Comparison of ENCODE assay signal across 31 mouse cellular contexts in the genomic region with DNA sequence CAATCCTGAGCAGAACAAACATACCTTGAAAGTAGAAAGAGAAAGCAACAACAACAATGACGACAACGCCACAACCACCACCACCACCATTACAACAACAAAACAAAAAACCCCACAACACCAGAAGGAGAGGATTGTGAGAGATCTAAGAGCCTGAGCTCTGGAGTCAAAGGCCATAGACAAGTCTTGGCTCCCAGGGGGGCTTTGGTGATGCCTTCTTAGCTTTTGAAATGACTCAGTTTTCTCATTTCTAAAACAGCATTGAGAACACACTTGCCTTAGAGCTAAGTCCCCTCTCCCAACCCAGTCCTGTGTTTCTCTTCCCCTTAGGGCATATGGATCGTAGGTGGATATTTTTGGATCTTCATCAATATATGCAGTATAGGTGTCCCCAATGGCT.
"Had no signal": no experiment of that assay in that cellular context is flagged by ENCODE, and none has a peak within 500 bp of the region (broad histone marks: within the 10 kb centered on the region; RNA-seq: fewer than 3 reads in every experiment).

No protein-coding gene starts in this region.

- H3K27me3 ChIP-seq: heart, embryonic 12.5 days; heart, embryonic 13.5 days; heart, embryonic 15.5 days; hindbrain, embryonic 12.5 days; hindbrain, embryonic 13.5 days; hindbrain, embryonic 15.5 days; intestine, embryonic 15.5 days; kidney, embryonic 15.5 days had no signal

- DNase-seq: heart, postnatal 10 days; heart, postnatal 14 days; heart, postnatal 36 days; heart, postnatal 4 days; kidney, adult 11 months; kidney, adult 18-20 months; kidney, adult 2 months; kidney, adult 8-10 months; kidney, adult 9 months; kidney, postnatal 10 days; kidney, postnatal 14 days; kidney, postnatal 36 days; kidney, postnatal 4 days; layer of hippocampus, adult 9-11 months; layer of hippocampus, postnatal 36 days had no signal

- H3K36me3 ChIP-seq: heart, embryonic 10.5 days; heart, embryonic 12.5 days; heart, embryonic 13.5 days; heart, embryonic 15.5 days; hindbrain, embryonic 10.5 days; hindbrain, embryonic 12.5 days; hindbrain, embryonic 13.5 days; hindbrain, embryonic 15.5 days; intestine, embryonic 15.5 days; kidney, embryonic 15.5 days had no signal

- H3K9ac ChIP-seq: heart, embryonic 12.5 days; heart, embryonic 13.5 days; heart, embryonic 15.5 days; hindbrain, embryonic 12.5 days; hindbrain, embryonic 13.5 days; hindbrain, embryonic 14.5 days; hindbrain, embryonic 15.5 days; intestine, embryonic 15.5 days; kidney, embryonic 15.5 days had no signal

- H3K9me3 ChIP-seq: heart, embryonic 10.5 days; heart, embryonic 12.5 days; heart, embryonic 13.5 days; heart, embryonic 15.5 days; hindbrain, embryonic 10.5 days; hindbrain, embryonic 12.5 days; hindbrain, embryonic 13.5 days; hindbrain, embryonic 15.5 days; intestine, embryonic 15.5 days; kidney, embryonic 15.5 days had no signal

- H3K4me2 ChIP-seq: heart, embryonic 11.5 days; heart, embryonic 12.5 days; heart, embryonic 13.5 days; heart, embryonic 15.5 days; hindbrain, embryonic 12.5 days; hindbrain, embryonic 13.5 days; hindbrain, embryonic 14.5 days; hindbrain, embryonic 15.5 days; intestine, embryonic 15.5 days; kidney, embryonic 15.5 days had no signal

- H3K4me1 ChIP-seq: heart, embryonic 10.5 days; heart, embryonic 12.5 days; heart, embryonic 13.5 days; heart, embryonic 15.5 days; hindbrain, embryonic 10.5 days; hindbrain, embryonic 12.5 days; hindbrain, embryonic 13.5 days; hindbrain, embryonic 15.5 days; intestine, embryonic 15.5 days; kidney, embryonic 15.5 days had no signal

- H3K27ac ChIP-seq: heart, embryonic 10.5 days; heart, embryonic 13.5 days; heart, embryonic 15.5 days; hindbrain, embryonic 10.5 days; hindbrain, embryonic 12.5 days; hindbrain, embryonic 13.5 days; hindbrain, embryonic 14.5 days; hindbrain, embryonic 15.5 days; hindbrain, postnatal 0 days; intestine, embryonic 15.5 days; kidney, embryonic 15.5 days; kidney, postnatal 0 days; layer of hippocampus, adult 2 months; left cerebral cortex, adult 2 months had no signal

- H3K4me3 ChIP-seq: heart, embryonic 10.5 days; heart, embryonic 12.5 days; heart, embryonic 13.5 days; heart, embryonic 15.5 days; hindbrain, embryonic 10.5 days; hindbrain, embryonic 12.5 days; hindbrain, embryonic 13.5 days; hindbrain, embryonic 15.5 days; intestine, embryonic 15.5 days; kidney, embryonic 15.5 days; layer of hippocampus, adult 2 months; left cerebral cortex, adult 2 months had no signal
